Mouse (Mus musculus) lung, postnatal 0 days (tissue): ENCODE measurements around the gene Negr1.

Experiments
- CTCF ChIP-seq: IDR thresholded peaks from 2 replicates; pipeline ENCODE4 v1.5.1; 2016; ENCODE audit warnings: antibody characterized with exemption, mild to moderate bottlenecking
- EP300 ChIP-seq: IDR thresholded peaks from 2 replicates; pipeline ENCODE4 v1.6.1; 2016; ENCODE audit warnings: antibody characterized with exemption, mild to moderate bottlenecking, control low read depth

GRCm38 (mm10) chr3:156903925-156904576 lies 342.5 kb downstream of the Negr1 start:
- TF ChIP-seq CTCF (no peak), EP300 (no peak)
